Mouse (Mus musculus) liver, adult 2 months (tissue): ENCODE results near the gene Leprot.

Source experiments
- CTCF ChIP-seq: fragments of 200-500 bp; IDR thresholded peaks from 2 replicates; pipeline ENCODE4 v1.5.1; 2011; ENCODE audit warnings: low read depth, low read length, control low read depth
- POLR2A ChIP-seq: fragments of 200-500 bp; IDR thresholded peaks from 2 replicates; pipeline ENCODE4 v1.6.1; 2011; ENCODE audit warnings: low read length, control low read depth; ENCODE audit not compliant: insufficient read depth; ENCODE audit errors: extremely low read depth

DNA sequence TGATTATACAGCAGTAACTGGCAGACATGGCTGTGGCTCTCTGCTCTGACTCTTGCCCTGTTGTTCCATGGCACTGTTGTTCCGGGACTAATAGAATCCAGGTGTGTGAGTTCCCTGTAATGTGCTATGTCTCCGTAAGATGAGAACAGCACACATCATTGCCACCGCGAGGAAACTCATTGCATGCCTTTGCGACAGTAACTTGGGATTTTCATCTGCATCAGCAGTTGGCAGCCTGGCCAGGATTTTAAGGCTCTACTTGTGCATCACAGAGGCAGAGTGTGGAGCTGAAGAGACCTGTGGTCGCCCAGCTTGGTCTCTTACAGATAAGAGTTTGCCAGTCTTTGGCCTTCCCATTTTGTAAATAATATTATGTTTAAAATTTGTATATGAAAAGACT is 6.7 kb downstream of the Leprot start:
- TF ChIP-seq POLR2A (no peak), CTCF (no peak)
